Mouse (Mus musculus): ENCODE results near the gene Mup12.
"Not testable (repeated sequence)": the region's sequence is repeated elsewhere in the genome, so short reads cannot be mapped to it uniquely, and the experiment has no call there.

Gene Mup12

GRCm38 (mm10) chr4:60741226-60741625 lies at the start of gene Mup12:
Mup12 (minus strand) TSS chr4:60741326.
- not testable (repeated sequence) for DNase-seq
